Mouse (Mus musculus): ENCODE results near the gene Gm49630.
"Not testable (repeated sequence)": the region's sequence is repeated elsewhere in the genome, so short reads cannot be mapped to it uniquely, and the experiment has no call there.

DNA sequence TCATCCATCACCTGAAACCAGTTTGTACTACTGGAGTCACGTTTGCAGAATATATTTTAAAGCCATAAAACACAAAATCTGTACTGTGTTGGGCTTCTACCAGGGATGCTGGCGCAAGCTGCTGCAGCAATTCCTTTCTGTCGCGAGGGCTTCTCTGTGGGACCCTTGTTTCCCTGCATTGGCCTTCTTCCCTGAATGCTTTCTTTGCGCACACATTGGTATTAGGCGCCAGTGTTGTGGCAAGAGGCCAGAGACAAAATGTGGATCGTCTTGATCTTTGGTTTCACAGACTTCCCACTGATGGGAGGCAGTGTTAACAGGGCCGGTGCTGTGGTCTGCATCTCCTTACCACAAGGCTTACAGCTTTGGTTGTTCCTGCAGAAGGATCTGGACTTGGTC lies 17.2 kb upstream of the Gm49630 start:
- TF ChIP-seq POLR2A (IDR thresholded peaks at IDR 0.05; ENCODE audit: low read depth, low read length); POLR2AphosphoS2 (IDR thresholded peaks at IDR 0.05; ENCODE audit: low read depth, low read length); MEF2A (IDR thresholded peaks at IDR 0.05; ENCODE audit: borderline replicate concordance, low read depth, low read length); ZNF384 (IDR thresholded peaks at IDR 0.05; ENCODE audit: low read depth, low read length); RCOR1 (conservative IDR thresholded peaks at IDR 0.05; ENCODE audit: low read depth, low read length); MAX (IDR thresholded peaks at IDR 0.05; ENCODE audit: low read length); CTCF (conservative IDR thresholded peaks at IDR 0.05 in 1 of 2, IDR thresholded peaks at IDR 0.05 in 1 of 2; ENCODE audit: low read depth in 2 of 2, low read length in 2 of 2); SMC3 (IDR thresholded peaks at IDR 0.05; ENCODE audit: low read depth, low read length); ZKSCAN1 (IDR thresholded peaks at IDR 0.05; ENCODE audit: borderline replicate concordance, low read depth, low read length); TBP (conservative IDR thresholded peaks at IDR 0.05; ENCODE audit: low read depth, low read length); MAFK (IDR thresholded peaks at IDR 0.05; ENCODE audit: insufficient replicate concordance, low read length): not testable (repeated sequence)
